Mouse (Mus musculus) spleen, adult 2 months (tissue): ENCODE data around the gene Hlx.

Experiments
- CTCF ChIP-seq: fragments of 200-500 bp; IDR thresholded peaks from 2 replicates; pipeline ENCODE4 v1.5.1; 2011; ENCODE audit warnings: mild to moderate bottlenecking, inconsistent platforms; ENCODE audit not compliant: insufficient read depth, insufficient read length, insufficient replicate concordance; ENCODE audit errors: extremely low read depth
- POLR2A ChIP-seq: fragments of 200-500 bp; IDR thresholded peaks from 2 replicates; pipeline ENCODE4 v1.6.1; 2011; ENCODE audit warnings: low read depth, low read length, inconsistent platforms

DNA sequence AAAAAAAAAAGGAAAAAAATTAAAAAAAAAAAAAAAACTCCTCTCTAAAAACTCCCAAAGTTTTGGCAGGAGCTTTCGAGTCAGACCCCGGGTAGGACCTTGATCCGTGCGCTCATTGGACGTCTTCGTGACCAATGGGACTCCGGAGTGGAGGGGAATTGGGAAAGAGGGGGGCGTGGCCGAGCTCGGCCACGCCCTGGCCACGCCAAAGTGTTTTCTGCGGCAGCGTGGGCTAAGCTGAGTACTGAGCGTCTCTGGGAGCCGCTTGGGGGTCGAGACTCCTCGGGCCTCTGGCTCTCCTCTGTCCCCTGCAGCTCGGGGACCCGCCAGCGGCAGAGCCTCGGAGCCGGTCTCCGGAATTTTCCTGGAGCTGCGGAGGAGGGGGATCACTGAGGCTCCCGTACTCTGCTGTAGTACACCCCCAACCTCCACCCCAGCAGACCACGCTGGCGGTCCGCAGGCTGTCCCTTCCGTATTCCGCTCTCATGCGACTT is at the start of gene Hlx:
- no peak for TF ChIP-seq CTCF
- TF ChIP-seq POLR2A: no peak
